Mouse (Mus musculus): ENCODE data around the gene Gm37240. TPM values are rescaled to one million over a fixed set of nuclear protein-coding genes. Genes with fewer than 3 reads are reported as not detected.
A peak's percentile ranks its signal among the peaks of the same experiment; 100 is the strongest.

Gm37240 gene
- polyA plus RNA-seq, 1 experiment from 2014 or later = 8.9 TPM

DNA sequence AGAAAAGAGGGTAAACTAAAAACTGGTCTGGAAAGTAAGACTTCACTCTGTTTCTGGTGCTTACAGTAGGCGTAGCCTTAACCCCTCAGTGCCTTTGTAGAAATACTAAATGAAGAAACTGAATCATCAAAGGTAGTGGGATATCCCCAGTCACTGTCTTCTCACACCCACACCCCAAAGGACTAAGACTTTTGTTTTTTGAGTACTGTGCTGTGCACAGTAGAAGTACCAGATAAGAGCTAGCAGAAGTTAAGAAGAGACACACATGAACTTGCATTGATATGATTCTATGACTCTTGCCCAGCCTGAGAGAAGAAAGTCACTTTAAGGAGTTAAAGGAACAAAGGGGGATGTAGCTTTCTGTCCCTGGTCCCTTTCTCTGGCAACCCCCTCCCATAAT lies 1409.8 kb downstream of the Gm37240 start:
- Histone ChIP-seq H3K27me3 (peaks cover 61% of the 10 kb centered on the region), H3K4me1 (peaks cover 47% of the 10 kb centered on the region), H3K9me3 (replicated peaks) (no peaks in the 10 kb centered on the region), H3K36me3 (no peaks in the 10 kb centered on the region), H3K4me3 (replicated peaks) (no peak overlapping the region), H3K27ac (no peak overlapping the region), H3K9ac (no peak overlapping the region), H3K4me2 (no peak overlapping the region)
- 87% methylated on average over 1 of the region's 1 CpGs for WGBS
- ATAC-seq (replicated peaks; ENCODE audit: low FRiP score) = no peak

- H3K9ac ChIP-seq = no peak overlapping the region
- peaks cover 40% of the 10 kb centered on the region for H3K4me1 ChIP-seq
- no peak overlapping the region for H3K4me3 ChIP-seq (replicated peaks)
- no peak overlapping the region for H3K27ac ChIP-seq
- H3K27me3 ChIP-seq = peaks cover 51% of the 10 kb centered on the region
- no peak overlapping the region for H3K4me2 ChIP-seq
- no peaks in the 10 kb centered on the region for H3K36me3 ChIP-seq
- ATAC-seq (replicated peaks; ENCODE audit: low FRiP score) = no peak
- WGBS = 88% methylated on average over 12 of the region's 12 CpGs
- no peaks in the 10 kb centered on the region for H3K9me3 ChIP-seq (replicated peaks)
These were observed 1412.1 kb downstream of the Gm37240 start for GRCm38 (mm10) chr3:84474981-84475775.

DNA sequence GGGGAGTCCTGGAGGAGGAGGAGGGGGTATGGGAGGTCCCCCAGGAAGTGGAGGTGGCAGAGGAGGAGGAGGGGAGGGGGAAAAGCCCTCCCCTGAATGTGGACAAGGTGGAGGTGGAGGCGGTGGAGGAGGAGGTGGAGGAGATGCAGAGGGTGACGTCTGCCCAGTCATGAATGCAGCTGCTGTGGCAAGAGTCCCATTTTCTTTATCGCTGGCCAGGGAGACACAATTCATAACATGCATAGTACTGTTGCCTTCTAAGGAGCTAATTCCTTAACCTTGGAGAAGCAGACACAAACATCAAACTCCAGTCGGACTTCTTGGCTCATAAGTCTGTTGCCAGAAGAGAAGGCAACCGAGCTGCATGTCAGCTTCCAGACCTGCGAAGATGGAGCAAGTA lies 1412.9 kb downstream of the Gm37240 start:
- H3K9ac ChIP-seq = no peak overlapping the region
- H3K36me3 ChIP-seq = no peaks in the 10 kb centered on the region
- H3K4me3 ChIP-seq (replicated peaks) = no peak overlapping the region
- no peak overlapping the region for H3K27ac ChIP-seq
- H3K27me3 ChIP-seq = peaks cover 43% of the 10 kb centered on the region
- no peak overlapping the region for H3K4me2 ChIP-seq
- 81% methylated on average over 6 of the region's 6 CpGs for WGBS
- ATAC-seq (replicated peaks; ENCODE audit: low FRiP score) = no peak
- no peaks in the 10 kb centered on the region for H3K9me3 ChIP-seq (replicated peaks)
- peaks cover 32% of the 10 kb centered on the region for H3K4me1 ChIP-seq

DNA sequence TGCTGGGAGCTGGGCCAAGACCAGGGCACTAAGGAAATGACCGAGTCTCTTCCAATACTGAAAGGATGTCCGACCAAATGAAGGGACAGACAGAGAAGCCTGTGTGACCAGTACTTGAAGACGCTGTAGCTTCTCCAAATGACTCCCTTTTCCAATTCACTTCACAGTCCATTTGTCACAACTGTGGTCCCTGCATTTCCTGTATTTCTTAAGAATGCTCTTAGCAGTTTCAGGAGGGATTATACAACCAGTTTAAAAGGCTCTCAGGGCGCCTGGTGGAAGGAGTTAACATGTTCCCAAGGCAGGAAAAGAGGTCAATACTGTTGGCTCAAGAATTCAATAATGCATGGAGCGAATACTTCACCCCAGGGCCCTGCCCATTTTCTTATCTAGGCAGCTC lies 1414.4 kb downstream of the Gm37240 start:
- Histone ChIP-seq H3K9ac (no peak overlapping the region), H3K27me3 (peaks cover 28% of the 10 kb centered on the region), H3K4me3 (replicated peaks) (no peak overlapping the region), H3K9me3 (replicated peaks) (no peaks in the 10 kb centered on the region), H3K4me2 (no peak overlapping the region), H3K36me3 (no peaks in the 10 kb centered on the region), H3K27ac (peak overlapping the region; percentile 13; the same call in 1 of the 2 replicates), H3K4me1 (peaks cover 23% of the 10 kb centered on the region)
- ATAC-seq (replicated peaks; ENCODE audit: low FRiP score) = no peak
- 42% methylated on average over 5 of the region's 5 CpGs for WGBS

DNA sequence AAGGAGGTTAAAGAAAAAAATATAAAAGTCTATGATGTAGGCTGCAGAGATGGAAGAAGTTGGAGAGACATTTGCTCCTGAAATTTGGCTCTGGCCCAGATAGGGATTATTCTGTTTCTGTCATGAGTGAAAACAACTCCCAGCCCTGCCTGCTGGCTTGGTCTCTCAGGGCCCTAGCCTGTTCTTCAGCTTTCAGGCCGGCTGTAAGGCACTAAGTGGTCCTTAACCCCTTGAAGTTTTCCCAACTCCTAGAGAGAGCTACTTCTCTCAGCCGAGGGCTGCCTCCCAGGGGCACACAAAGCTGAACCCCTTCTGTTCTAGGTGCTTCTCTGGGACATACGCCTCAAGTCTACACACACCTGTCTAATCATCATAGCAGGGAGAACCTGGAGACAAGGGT lies 1414.8 kb downstream of the Gm37240 start:
- peak; percentile 30; the same call in 1 of the 2 replicates for ATAC-seq (replicated peaks; ENCODE audit: low FRiP score)
- Histone ChIP-seq H3K27ac (peak overlapping the region; percentile 13; the same call in 1 of the 2 replicates), H3K27me3 (peaks cover 24% of the 10 kb centered on the region), H3K4me2 (no peak overlapping the region), H3K9ac (no peak overlapping the region), H3K4me1 (peaks cover 27% of the 10 kb centered on the region), H3K9me3 (replicated peaks) (no peaks in the 10 kb centered on the region), H3K4me3 (replicated peaks) (no peak overlapping the region), H3K36me3 (no peaks in the 10 kb centered on the region)
- WGBS = 51% methylated on average over 3 of the region's 3 CpGs

DNA sequence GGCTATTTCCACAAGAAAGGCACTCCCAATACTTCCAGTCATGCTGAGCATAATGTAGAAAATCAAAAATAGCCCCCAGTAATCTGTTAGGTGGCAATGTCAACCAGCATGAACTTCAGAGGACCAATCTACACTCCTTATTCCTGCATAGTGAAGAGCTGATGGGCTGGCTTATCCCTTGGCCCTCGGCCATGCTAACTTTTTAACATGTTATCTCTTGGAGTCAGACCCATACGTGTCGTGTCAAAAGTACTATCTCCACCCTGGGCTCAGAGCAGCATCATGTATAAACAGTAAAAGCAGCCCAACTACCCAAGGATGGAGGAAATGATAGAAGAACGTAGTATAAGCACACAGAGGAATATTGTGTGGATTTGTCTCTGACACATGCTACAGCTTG lies 1416.2 kb downstream of the Gm37240 start:
- Histone ChIP-seq H3K4me3 (replicated peaks) (no peak overlapping the region), H3K4me1 (peaks cover 36% of the 10 kb centered on the region), H3K4me2 (no peak overlapping the region), H3K36me3 (no peaks in the 10 kb centered on the region), H3K9ac (no peak overlapping the region), H3K9me3 (replicated peaks) (no peaks in the 10 kb centered on the region), H3K27ac (no peak overlapping the region), H3K27me3 (peaks cover 12% of the 10 kb centered on the region)
- 86% methylated on average over 4 of the region's 4 CpGs for WGBS
- peak; percentile 79 for ATAC-seq (replicated peaks; ENCODE audit: low FRiP score)

DNA sequence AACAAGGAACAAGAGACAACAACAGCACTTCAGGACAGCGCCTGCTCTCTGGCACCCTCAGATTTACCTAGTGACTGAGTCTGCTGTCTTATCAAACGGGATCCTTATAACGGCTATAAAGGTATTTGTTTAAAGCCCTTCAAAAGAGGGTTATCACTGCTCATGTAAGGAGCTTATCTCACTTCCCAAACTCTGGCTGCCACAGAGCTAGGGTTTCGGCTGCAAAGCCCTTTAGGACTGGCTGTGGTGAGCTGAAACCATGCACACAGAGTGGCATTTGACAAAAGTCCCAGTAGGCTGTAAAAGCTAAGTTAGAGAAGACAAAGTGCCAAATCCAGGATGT lies 1419.2 kb downstream of the Gm37240 start:
- Histone ChIP-seq H3K9me3 (replicated peaks) (no peaks in the 10 kb centered on the region), H3K27me3 (no peaks in the 10 kb centered on the region), H3K27ac (no peak overlapping the region), H3K4me3 (replicated peaks) (no peak overlapping the region), H3K4me1 (peaks cover 25% of the 10 kb centered on the region), H3K9ac (no peak overlapping the region), H3K4me2 (no peak overlapping the region), H3K36me3 (no peaks in the 10 kb centered on the region)
- WGBS = 60% methylated on average over 4 of the region's 4 CpGs
- ATAC-seq (replicated peaks; ENCODE audit: low FRiP score) = no peak

DNA sequence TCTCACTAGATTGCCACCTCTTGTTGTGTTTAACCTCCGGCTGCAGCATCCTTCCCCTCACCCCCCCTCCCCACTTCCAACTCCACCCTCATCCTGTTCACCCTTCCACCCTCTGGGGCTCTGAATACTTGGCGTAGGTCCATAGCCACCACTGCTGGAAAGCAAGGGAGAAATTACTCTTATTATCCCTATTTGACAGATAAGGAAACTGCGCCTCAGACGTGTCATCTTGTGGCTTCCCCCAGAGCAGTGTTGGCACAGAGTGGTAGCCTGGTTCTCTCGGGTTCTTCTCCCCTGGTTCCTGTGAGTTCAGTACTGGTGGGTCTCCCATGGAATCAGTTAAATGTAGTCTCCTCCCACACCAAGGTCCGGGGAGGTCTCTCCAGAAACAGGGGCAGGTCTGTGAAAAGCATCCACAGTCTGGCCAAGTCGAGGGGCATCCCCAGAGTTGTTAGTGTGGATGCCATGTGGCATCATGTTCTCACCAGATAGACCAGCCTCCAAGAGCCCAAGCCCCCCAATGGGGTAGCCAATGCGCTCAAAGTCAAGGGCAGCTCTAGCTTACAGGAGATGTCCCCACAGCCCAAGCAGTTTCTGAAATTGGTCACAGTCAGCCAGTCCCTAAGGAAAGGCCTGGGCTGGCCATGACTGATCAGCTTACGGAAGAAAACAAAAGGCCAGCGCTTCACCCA lies 1419.8 kb downstream of the Gm37240 start:
- Histone ChIP-seq H3K27me3 (no peaks in the 10 kb centered on the region), H3K9ac (no peak overlapping the region), H3K4me2 (no peak overlapping the region), H3K27ac (0 out of 2 replicates have a peak overlapping the region, but pooled peaks have one; percentile 14), H3K36me3 (no peaks in the 10 kb centered on the region), H3K4me1 (peaks cover 20% of the 10 kb centered on the region), H3K4me3 (replicated peaks) (no peak overlapping the region), H3K9me3 (replicated peaks) (no peaks in the 10 kb centered on the region)
- 50% methylated on average over 10 of the region's 10 CpGs for WGBS
- no peak; the same call in 1 of the 2 replicates for ATAC-seq (replicated peaks; ENCODE audit: low FRiP score)

- ATAC-seq (replicated peaks; ENCODE audit: low FRiP score) = no peak
- H3K27me3 ChIP-seq = no peaks in the 10 kb centered on the region
- H3K27ac ChIP-seq = no peak overlapping the region
- no peak overlapping the region for H3K9ac ChIP-seq
- no peaks in the 10 kb centered on the region for H3K36me3 ChIP-seq
- H3K4me3 ChIP-seq (replicated peaks) = no peak overlapping the region
- 76% methylated on average over 6 of the region's 6 CpGs for WGBS
- H3K4me2 ChIP-seq = no peak overlapping the region
- H3K9me3 ChIP-seq (replicated peaks) = no peaks in the 10 kb centered on the region
- peaks cover 24% of the 10 kb centered on the region for H3K4me1 ChIP-seq
These were observed 1421.4 kb downstream of the Gm37240 start for GRCm38 (mm10) chr3:84465822-84466500.

GRCm38 (mm10) chr3:84461687-84462086 lies 1425.6 kb downstream of the Gm37240 start:
- peak; percentile 47 for ATAC-seq (replicated peaks; ENCODE audit: low FRiP score)
- H3K4me3 ChIP-seq (replicated peaks) = no peak overlapping the region

DNA sequence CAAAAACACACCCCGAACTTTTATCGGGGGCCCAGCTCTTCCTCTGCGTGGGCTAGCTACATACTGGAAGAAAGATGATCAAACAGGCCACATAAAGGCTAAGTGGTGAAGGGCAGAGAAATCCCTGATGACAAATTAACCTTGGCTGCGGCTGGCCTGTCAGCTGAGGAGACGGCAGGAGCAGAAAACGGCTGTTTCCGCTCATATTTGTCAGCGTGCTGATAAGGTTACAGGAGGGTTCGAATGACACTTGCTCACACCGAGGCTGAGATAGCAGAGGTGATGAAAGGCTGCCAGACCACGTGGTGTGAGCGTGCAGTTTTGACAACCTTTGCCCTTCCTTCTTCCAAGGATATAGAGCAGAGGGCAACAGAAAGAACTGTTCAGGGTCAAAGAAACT lies 1426.4 kb downstream of the Gm37240 start:
- H3K27ac ChIP-seq = peak overlapping the region; percentile 54
- H3K4me3 ChIP-seq (replicated peaks) = no peak overlapping the region
- ATAC-seq (replicated peaks; ENCODE audit: low FRiP score) = peak; percentile 63
- 8% methylated on average over 12 of the region's 12 CpGs for WGBS
- H3K36me3 ChIP-seq = no peaks in the 10 kb centered on the region
- no peaks in the 10 kb centered on the region for H3K9me3 ChIP-seq (replicated peaks)
- H3K27me3 ChIP-seq = 0 out of 2 replicates have a peak, but pooled peaks cover 3% of the 10 kb centered on the region
- H3K4me2 ChIP-seq = peak overlapping the region; percentile 17; the same call in 1 of the 2 replicates
- peaks cover 25% of the 10 kb centered on the region for H3K4me1 ChIP-seq
- no peak overlapping the region for H3K9ac ChIP-seq

More at GRCm38 (mm10) chr3:84461687-84462086, 1425.6 kb downstream of the Gm37240 start:
- Histone ChIP-seq H3K27me3 (0 out of 2 replicates have a peak, but pooled peaks cover 3% of the 10 kb centered on the region), H3K36me3 (no peaks in the 10 kb centered on the region), H3K9ac (no peak overlapping the region), H3K4me2 (no peak overlapping the region), H3K27ac (0 out of 2 replicates have a peak overlapping the region, but pooled peaks have one; percentile 13), H3K4me1 (peaks cover 25% of the 10 kb centered on the region), H3K9me3 (replicated peaks) (no peaks in the 10 kb centered on the region)
- WGBS = 27% methylated on average over 4 of the region's 4 CpGs

DNA sequence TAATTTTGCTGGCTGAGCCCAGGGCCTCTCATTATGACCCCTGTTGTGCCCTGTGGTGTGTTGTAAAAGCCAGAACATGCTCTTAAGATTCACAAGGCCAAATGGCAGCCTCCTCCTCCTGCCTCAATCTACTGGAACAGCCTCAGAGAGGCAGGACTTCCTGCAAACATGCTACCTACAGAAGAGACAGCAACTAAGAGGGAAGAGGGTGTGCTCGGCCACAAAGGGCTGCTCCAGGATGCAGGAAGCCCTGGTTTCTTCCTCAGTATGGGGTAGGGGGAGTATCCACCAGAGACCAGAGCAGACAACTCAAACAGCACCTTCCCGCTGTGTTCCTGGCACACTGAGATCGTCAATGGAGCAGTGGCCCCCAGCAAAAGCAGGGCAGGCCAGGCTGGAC lies 1426.8 kb downstream of the Gm37240 start:
- no peak overlapping the region for H3K9ac ChIP-seq
- H3K36me3 ChIP-seq = no peaks in the 10 kb centered on the region
- H3K4me2 ChIP-seq = peak overlapping the region; percentile 17; the same call in 1 of the 2 replicates
- H3K9me3 ChIP-seq (replicated peaks) = no peaks in the 10 kb centered on the region
- WGBS = 21% methylated on average over 3 of the region's 3 CpGs
- 0 out of 2 replicates have a peak, but pooled peaks cover 3% of the 10 kb centered on the region for H3K27me3 ChIP-seq
- peak overlapping the region; percentile 54 for H3K27ac ChIP-seq
- ATAC-seq (replicated peaks; ENCODE audit: low FRiP score) = peak; percentile 13; the same call in 1 of the 2 replicates
- no peak overlapping the region for H3K4me3 ChIP-seq (replicated peaks)
- H3K4me1 ChIP-seq = peaks cover 25% of the 10 kb centered on the region
